Mouse (Mus musculus) heart, embryonic 10.5 days (tissue): ENCODE results near the gene Taf3. TPM values are rescaled to one million over a fixed set of nuclear protein-coding genes. Genes with fewer than 3 reads are reported as not detected.

ENCODE experiments used
- DNase-seq: peaks from one replicate; pipeline ENCODE4 v3.0.0-alpha.2; 2017; ENCODE audit warnings: low spot score
- H3K27ac ChIP-seq: fragments of 300-500 bp; sonication (generic); 2 replicates; pipeline ENCODE4 v1.5.1; 2016; ENCODE audit warnings: mild to moderate bottlenecking
- H3K27me3 ChIP-seq: fragments of 300-500 bp; sonication (generic); 2 replicates; pipeline ENCODE4 v1.6.1; 2016; ENCODE audit warnings: mild to moderate bottlenecking; ENCODE audit not compliant: poor library complexity, insufficient read depth, severe bottlenecking
- H3K36me3 ChIP-seq: fragments of 300-500 bp; sonication (generic); 2 replicates; pipeline ENCODE4 v1.6.1; 2016; ENCODE audit warnings: mild to moderate bottlenecking, moderate library complexity
- H3K4me1 ChIP-seq: fragments of 300-500 bp; sonication (generic); 2 replicates; pipeline ENCODE4 v1.6.1; 2016; ENCODE audit warnings: mild to moderate bottlenecking
- H3K4me3 ChIP-seq: fragments of 300-500 bp; sonication (generic); 2 replicates; pipeline ENCODE4 v1.5.1; 2016; ENCODE audit warnings: mild to moderate bottlenecking, moderate library complexity
- H3K9me3 ChIP-seq: fragments of 300-500 bp; sonication (generic); 2 replicates; pipeline ENCODE4 v1.6.1; 2016; ENCODE audit warnings: mild to moderate bottlenecking, moderate library complexity
- WGBS: fragments of 180-500 bp; shearing (Covaris S2); methylation state at CpG from one replicate; pipeline ENCODE4 v1.1.7; 2016; 5-methylcytosine and 5-hydroxymethylcytosine counted together
- polyA plus RNA-seq: library from polyadenylated mRNA; unstranded; fragments of >200 nt; fragmentation: Nextera tagmentation; extraction: Ambion mirVana; gene quantifications from 2 replicates; pipeline ENCODE4 v1.2.1, GENCODE M21; 2016

Taf3 gene
- polyA plus RNA-seq, 1 experiment from 2014 or later = 12.2 TPM

DNA sequence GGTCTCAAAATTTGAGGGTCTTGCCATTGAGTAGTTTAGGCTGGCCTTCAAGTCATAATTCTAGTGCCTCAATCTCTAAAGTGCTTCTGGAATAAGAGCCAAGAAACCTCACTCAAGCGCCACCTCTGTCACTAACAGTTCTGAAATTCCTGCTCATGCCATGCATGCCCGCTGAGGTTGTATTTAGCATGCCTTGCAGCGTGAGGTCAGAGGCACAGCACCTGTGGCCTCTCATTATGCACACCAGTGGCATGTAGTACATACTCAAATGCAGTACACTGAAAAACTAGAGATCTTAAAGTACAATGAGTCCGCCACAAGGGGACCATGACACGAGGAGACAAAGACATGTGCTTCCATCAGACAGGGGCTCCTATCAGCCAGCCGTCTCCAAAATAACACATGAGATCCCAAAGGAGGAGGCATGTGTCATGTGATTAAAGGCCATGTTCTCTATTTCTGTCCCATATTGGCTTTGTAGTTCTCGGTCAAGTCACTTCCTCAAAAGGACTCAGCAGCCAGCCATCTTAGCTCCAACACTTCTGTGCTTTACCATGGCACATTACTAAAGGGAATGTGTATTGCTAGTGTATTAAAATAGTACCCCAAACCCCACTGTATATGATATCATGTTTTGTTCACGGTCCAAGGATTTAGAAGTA lies 43.3 kb downstream of the Taf3 start:
- 77% methylated on average over 8 of the region's 8 CpGs for WGBS
- DNase-seq = no peak
- Histone ChIP-seq H3K36me3 (no peaks in the 10 kb centered on the region), H3K4me3 (no peak overlapping the region), H3K27me3 (no peaks in the 10 kb centered on the region), H3K27ac (no peak overlapping the region), H3K4me1 (peaks cover 37% of the 10 kb centered on the region), H3K9me3 (no peaks in the 10 kb centered on the region)

DNA sequence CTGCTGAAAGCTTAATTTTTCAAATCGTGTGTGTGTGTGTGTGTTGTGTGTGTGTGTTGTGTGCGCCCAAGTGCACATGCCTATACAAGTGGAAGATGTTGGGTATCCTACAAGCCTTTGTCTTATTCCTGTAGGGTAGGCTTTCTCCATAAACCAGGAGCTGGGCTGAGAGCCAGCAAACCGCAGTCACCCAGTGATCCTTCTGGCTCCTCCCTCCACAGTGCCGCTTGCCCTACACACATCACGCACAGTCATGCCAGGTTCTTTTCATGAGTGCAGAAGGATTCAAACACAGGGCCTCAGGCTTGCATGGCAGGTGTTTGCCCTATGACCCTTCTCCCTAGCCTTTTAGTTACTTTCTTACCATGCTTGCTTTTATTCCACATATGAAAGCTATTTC lies 45.0 kb downstream of the Taf3 start:
- no peaks in the 10 kb centered on the region for H3K9me3 ChIP-seq
- H3K36me3 ChIP-seq = no peaks in the 10 kb centered on the region
- no peak overlapping the region for H3K4me3 ChIP-seq
- DNase-seq = no peak
- 96% methylated on average over 5 of the region's 5 CpGs for WGBS
- H3K27me3 ChIP-seq = no peaks in the 10 kb centered on the region
- peaks cover 29% of the 10 kb centered on the region for H3K4me1 ChIP-seq
- H3K27ac ChIP-seq = no peak overlapping the region

DNA sequence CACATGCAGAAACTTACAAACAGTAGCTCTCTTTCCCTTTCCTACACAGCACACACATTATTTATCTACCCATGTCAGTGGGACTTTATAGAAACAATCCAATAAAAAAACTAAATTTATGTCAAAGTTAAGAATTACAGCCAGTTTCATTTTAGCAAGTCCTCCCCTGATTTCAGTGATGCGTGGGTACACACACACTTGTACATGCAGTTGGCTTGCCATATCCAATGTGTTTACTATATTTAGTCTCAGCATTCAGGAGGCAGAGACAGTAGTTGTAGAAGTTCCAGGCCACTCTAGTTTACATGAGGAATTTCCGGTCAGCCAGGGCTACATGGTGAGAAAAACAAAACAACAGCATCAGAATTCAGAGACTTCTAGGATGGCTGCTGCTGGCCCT lies 46.8 kb downstream of the Taf3 start:
- H3K4me3 ChIP-seq = no peak overlapping the region
- peaks cover 25% of the 10 kb centered on the region for H3K4me1 ChIP-seq
- H3K27ac ChIP-seq = no peak overlapping the region
- H3K27me3 ChIP-seq = no peaks in the 10 kb centered on the region
- no peak for DNase-seq
- H3K36me3 ChIP-seq = no peaks in the 10 kb centered on the region
- no peaks in the 10 kb centered on the region for H3K9me3 ChIP-seq
- 69% methylated on average over 2 of the region's 2 CpGs for WGBS

DNA sequence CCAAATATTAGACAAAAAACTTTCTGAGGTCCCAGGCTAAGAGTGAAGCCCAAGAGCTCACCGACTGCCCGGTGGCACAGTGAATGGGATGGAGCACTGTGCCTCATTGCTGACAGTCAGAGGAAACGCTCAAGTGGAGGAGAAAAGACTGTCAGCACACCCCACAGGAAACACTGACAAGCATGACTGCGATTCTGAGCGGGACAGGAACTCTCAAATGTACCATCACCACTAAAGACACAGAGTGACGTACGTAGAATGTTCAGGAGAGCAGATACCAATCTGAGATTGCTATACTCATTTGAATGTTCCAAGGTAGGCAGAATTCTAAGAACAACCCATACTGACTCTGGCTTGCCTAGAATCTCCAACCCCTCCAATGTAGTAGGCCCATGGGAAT lies 50.9 kb downstream of the Taf3 start:
- DNase-seq = no peak
- Histone ChIP-seq H3K27me3 (no peaks in the 10 kb centered on the region), H3K9me3 (no peaks in the 10 kb centered on the region), H3K27ac (no peak overlapping the region), H3K4me3 (no peak overlapping the region), H3K36me3 (no peaks in the 10 kb centered on the region), H3K4me1 (peaks cover 14% of the 10 kb centered on the region)
- WGBS = 59% methylated on average over 7 of the region's 7 CpGs

DNA sequence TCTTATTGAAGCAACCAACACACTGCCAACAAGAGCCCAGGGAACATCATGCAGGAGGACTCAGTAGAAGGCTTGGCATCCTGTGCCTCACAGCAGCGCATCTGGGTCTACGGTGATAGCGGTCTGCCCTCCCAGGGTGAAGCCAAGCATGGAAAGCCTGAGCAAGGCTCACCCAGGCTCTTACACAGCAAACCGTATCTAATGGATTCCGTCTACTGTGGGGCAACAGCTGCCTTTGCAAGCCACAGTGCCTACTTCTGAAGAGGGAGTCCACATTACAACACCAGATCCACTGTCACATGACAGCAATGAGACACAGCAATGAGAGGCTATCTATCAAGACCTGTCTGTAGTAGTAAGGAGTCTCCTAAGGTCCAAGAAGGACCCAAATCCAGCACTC lies 52.3 kb downstream of the Taf3 start:
- Histone ChIP-seq H3K27ac (no peak overlapping the region), H3K36me3 (no peaks in the 10 kb centered on the region), H3K4me3 (no peak overlapping the region), H3K9me3 (no peaks in the 10 kb centered on the region), H3K27me3 (no peaks in the 10 kb centered on the region), H3K4me1 (0 out of 2 replicates have a peak, but pooled peaks cover 7% of the 10 kb centered on the region)
- no peak for DNase-seq
- 80% methylated on average over 5 of the region's 5 CpGs for WGBS

DNA sequence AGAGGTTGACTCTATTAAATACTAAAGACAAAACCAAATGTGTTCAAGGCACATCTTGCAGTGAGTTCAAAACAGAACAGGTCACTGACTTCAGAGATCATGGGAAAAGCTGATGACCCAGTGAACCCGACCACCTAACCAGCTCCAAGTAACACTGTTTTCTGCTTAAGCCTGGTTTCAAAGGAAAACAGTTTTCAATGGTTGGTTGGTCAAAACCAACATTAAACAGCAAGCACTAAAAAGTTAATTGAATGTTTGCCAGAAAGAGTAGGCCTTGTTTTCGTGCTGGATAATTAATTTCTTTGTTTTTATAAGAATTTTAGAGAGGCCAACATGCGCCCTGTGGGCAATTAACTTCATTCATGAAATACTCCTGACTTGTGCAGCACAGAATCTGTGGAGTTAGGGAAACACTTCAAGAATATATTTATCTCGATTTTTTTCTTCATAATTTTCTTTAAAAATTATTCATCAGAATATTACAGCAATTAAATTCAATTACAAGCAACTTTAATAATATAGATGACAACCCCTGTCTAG lies 57.6 kb downstream of the Taf3 start:
- no peak overlapping the region for H3K27ac ChIP-seq
- H3K36me3 ChIP-seq = no peaks in the 10 kb centered on the region
- H3K27me3 ChIP-seq = no peaks in the 10 kb centered on the region
- 73% methylated on average over 4 of the region's 4 CpGs for WGBS
- H3K4me3 ChIP-seq = no peak overlapping the region
- H3K4me1 ChIP-seq = peaks cover 12% of the 10 kb centered on the region
- DNase-seq = no peak
- no peaks in the 10 kb centered on the region for H3K9me3 ChIP-seq

DNA sequence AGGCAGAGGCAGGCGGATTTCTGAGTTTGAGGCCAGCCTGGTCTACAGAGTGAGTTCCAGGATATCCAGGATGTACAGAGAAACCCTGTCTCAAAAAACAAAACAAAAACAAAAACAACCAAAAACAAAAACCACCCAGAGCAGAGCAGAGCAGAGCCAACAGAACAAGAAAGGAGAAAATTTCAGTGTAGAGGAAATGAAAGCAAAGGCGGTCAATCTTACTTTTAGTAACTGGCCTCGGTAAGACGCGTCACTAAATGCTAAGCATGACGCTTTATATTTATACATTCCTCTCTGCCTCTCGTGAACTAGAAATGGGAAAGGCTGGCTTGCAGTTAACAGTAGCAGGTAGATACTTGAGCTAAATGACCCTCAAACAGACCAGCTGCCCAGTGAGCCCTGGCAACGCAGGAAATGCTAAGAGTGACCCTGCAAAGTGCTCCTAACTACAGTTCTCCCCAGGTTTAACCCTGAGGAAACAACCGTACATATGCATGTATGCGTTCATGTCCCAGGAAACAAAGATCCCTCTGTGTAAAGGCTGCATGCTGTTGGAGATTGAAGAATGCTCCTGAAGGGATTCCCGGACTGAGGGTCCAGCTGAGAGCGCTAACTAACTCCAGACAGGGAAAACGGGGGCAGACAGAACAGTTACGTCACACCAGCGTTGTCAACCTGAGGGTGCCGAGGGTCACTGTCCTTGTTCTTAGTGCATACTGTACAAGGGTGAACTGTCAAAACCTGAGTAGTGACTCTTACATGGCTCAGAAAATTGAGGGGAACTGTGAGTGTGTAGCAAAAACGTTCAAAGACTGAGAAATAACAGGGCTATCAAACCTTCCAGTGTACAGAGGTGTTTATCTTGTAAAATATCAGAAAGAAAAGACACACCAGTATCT lies 58.5 kb downstream of the Taf3 start:
- Histone ChIP-seq H3K36me3 (no peaks in the 10 kb centered on the region), H3K9me3 (no peaks in the 10 kb centered on the region), H3K4me3 (no peak overlapping the region), H3K27me3 (no peaks in the 10 kb centered on the region), H3K4me1 (peaks cover 13% of the 10 kb centered on the region), H3K27ac (no peak overlapping the region)
- peak; percentile 53 for DNase-seq
- WGBS = 74% methylated on average over 17 of the region's 17 CpGs

DNA sequence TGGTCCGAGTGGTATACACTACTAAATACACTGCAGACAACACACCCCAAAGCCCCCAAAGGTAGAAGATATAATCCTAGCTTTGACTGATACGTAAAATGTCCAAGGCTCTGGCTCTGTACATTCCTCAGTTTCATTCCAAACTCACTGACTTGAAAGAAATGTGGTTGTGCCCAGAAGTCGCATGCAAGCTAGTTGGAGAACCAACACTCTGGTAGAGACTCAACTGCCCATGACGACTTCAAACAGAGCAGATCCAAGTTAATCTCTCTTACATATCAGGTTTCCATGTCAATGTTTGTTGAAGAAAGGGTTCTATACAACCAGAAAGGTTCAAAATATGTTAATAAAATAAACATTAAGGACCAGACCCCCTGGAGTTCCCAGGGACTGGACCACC lies 60.1 kb downstream of the Taf3 start:
- Histone ChIP-seq H3K27me3 (no peaks in the 10 kb centered on the region), H3K4me3 (no peak overlapping the region), H3K9me3 (no peaks in the 10 kb centered on the region), H3K36me3 (no peaks in the 10 kb centered on the region), H3K4me1 (peaks cover 13% of the 10 kb centered on the region), H3K27ac (no peak overlapping the region)
- 84% methylated on average over 4 of the region's 4 CpGs for WGBS
- DNase-seq = no peak

DNA sequence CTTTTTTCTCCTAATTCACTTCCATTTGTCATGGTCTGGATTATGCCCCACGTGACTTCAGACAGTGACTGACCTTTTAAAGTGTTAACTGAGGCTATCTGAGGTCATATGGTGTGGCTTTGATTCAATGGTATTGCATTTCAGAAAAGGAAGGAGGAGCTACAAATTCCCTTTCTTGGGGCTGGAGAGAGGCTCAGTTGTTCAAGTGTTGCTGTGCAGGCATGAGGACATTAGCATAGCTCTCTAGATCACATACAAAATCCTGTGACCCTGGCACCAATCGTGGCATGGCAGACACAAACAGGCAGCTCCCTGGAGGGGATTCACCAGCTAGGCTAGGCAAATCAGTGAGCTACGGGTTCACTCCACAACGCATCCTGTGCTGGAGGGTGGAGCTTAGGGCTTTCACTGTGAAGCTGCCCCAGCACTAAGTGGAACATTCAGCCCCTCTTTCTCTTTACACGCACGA lies 62.4 kb downstream of the Taf3 start:
- H3K4me3 ChIP-seq = no peak overlapping the region
- peaks cover 21% of the 10 kb centered on the region for H3K4me1 ChIP-seq
- H3K36me3 ChIP-seq = no peaks in the 10 kb centered on the region
- H3K9me3 ChIP-seq = no peaks in the 10 kb centered on the region
- no peak overlapping the region for H3K27ac ChIP-seq
- DNase-seq = no peak
- WGBS = under 1% methylated on average over 6 of the region's 6 CpGs
- no peaks in the 10 kb centered on the region for H3K27me3 ChIP-seq

DNA sequence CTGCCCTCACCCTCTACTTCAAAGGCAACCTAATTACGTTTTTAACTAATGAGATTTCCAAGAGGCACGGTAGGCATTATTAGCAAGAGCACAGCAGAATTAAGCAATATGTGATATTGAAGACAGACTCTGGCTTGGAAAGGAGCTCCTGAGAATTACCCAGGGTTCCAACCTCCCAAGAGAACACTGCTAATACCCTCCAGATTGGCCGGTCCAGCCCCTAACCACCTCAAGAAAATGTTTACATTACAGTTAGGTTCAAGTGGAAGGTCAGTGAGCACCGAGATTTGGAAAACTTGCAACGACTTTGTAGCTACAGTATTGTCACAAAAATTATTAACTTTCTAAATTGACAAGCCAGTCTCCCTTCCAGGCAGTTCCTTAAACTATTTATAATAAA lies 66.0 kb downstream of the Taf3 start:
- 32% methylated on average over 5 of the region's 5 CpGs for WGBS
- Histone ChIP-seq H3K4me3 (no peak overlapping the region), H3K9me3 (no peaks in the 10 kb centered on the region), H3K4me1 (peaks cover 15% of the 10 kb centered on the region), H3K36me3 (no peaks in the 10 kb centered on the region), H3K27me3 (no peaks in the 10 kb centered on the region), H3K27ac (no peak overlapping the region)
- no peak for DNase-seq

DNA sequence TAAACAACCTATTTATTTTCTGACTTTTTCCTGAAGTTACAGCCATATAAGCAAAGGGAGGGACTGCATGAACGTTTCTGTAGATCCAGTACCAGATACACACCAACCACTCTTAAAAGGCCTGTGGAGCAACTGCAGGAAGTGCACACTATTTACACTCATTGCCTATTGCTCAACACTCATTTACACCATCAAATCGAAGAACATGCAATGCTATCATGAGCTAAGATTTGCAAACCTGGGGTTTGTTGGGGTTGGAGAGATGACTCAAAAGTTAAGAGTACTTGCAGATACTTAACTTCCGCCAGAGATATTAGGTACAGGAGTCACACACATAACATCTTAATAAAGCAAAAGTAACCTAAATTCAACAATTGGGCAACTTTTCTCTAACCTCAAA lies 76.5 kb downstream of the Taf3 start:
- Histone ChIP-seq H3K36me3 (no peaks in the 10 kb centered on the region), H3K4me3 (no peak overlapping the region), H3K27me3 (no peaks in the 10 kb centered on the region), H3K27ac (no peak overlapping the region), H3K9me3 (no peaks in the 10 kb centered on the region), H3K4me1 (peaks cover 40% of the 10 kb centered on the region)
- whole genome bisulfite sequencing = 74% methylated on average over 3 of the region's 3 CpGs
- no peak for DNase-seq

DNA sequence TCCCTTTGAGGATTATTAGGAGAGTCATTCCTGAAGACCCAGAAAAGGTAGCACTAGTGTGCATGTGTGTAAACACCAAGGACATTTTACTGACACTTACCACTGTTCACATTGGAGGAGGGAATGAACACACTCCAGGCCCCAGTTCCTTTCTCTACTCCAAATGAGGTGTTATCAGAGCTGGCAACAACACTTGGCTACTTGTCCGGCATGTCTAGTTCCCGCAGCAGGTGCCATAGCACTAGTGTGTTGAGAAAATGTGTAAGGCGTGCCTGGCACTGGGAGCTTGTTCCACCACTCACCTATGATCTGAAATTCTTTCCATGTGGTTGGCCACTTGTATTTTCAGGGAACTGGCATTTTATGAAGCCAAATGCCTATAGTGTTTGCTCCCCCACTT lies 77.8 kb downstream of the Taf3 start:
- no peaks in the 10 kb centered on the region for H3K9me3 ChIP-seq
- H3K4me1 ChIP-seq = peaks cover 51% of the 10 kb centered on the region
- no peaks in the 10 kb centered on the region for H3K27me3 ChIP-seq
- no peak overlapping the region for H3K4me3 ChIP-seq
- H3K27ac ChIP-seq = no peak overlapping the region
- DNase-seq = no peak
- WGBS = 40% methylated on average over 3 of the region's 3 CpGs
- no peaks in the 10 kb centered on the region for H3K36me3 ChIP-seq

DNA sequence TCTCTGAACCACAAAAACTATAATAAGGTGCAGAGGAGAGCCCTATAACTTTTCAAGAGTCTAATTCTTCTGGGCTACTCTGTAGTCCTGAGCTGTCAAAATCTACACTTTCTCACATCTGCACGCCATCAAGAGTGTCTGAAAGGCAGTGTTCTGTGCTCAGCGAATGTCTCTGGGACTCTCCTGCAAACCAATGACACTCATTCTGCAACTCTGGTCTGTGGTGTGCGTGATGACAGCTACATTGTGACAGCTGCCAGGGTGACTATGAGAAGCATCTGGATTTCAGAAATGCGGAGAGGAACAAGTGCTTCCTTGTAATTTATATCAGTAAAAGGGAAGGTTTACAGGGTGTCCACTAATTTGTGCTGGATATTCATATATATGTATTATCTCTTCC lies 78.2 kb downstream of the Taf3 start:
- Histone ChIP-seq H3K36me3 (no peaks in the 10 kb centered on the region), H3K27ac (no peak overlapping the region), H3K27me3 (no peaks in the 10 kb centered on the region), H3K4me1 (peaks cover 51% of the 10 kb centered on the region), H3K9me3 (no peaks in the 10 kb centered on the region), H3K4me3 (no peak overlapping the region)
- 25% methylated on average over 4 of the region's 4 CpGs for WGBS
- peak; percentile 79 for DNase-seq
